Mouse (Mus musculus) thymus, adult 2 months (tissue): ENCODE measurements around the gene Ifna1. TPM values are rescaled to one million over a fixed set of nuclear protein-coding genes. Genes with fewer than 3 reads are reported as not detected.

ENCODE experiments used
- DNase-seq: peaks from one replicate; pipeline ENCODE4 v3.0.0; 2021
- H3K27ac ChIP-seq: fragments of 200-500 bp; 2 replicates; pipeline ENCODE4 v1.5.1; 2012; ENCODE audit warnings: low read length, control low read depth; ENCODE audit not compliant: control insufficient read depth, insufficient read depth
- H3K27me3 ChIP-seq: fragments of 200-500 bp; 2 replicates; pipeline ENCODE4 v1.6.1; 2012; ENCODE audit warnings: mild to moderate bottlenecking, low read length, moderate library complexity, mixed read lengths; ENCODE audit not compliant: control insufficient read depth, insufficient read depth
- H3K36me3 ChIP-seq: fragments of 200-500 bp; 2 replicates; pipeline ENCODE4 v1.6.1; 2012; ENCODE audit warnings: mild to moderate bottlenecking, low read length, moderate library complexity; ENCODE audit not compliant: control insufficient read depth, insufficient read depth
- H3K4me1 ChIP-seq: fragments of 200-500 bp; replicated peaks from 2 replicates; pipeline ENCODE4 v1.6.1; 2012; ENCODE audit warnings: low read length; ENCODE audit not compliant: control insufficient read depth, insufficient read depth
- H3K4me3 ChIP-seq: fragments of 200-500 bp; 2 replicates; pipeline ENCODE4 v1.5.1; 2012; ENCODE audit warnings: mild to moderate bottlenecking, low read length, control low read depth, moderate library complexity; ENCODE audit not compliant: control insufficient read depth, insufficient read depth
- CTCF ChIP-seq: fragments of 200-500 bp; IDR thresholded peaks from 2 replicates; pipeline ENCODE4 v1.5.1; 2012; ENCODE audit warnings: mild to moderate bottlenecking, control low read depth, low read length, moderate library complexity, borderline replicate concordance; ENCODE audit not compliant: control insufficient read depth, poor library complexity, insufficient read depth; ENCODE audit errors: extremely low read depth
- POLR2A ChIP-seq: fragments of 200-500 bp; IDR thresholded peaks from 2 replicates; pipeline ENCODE4 v1.6.1; 2012; ENCODE audit warnings: mild to moderate bottlenecking, low read length, control low read depth, moderate library complexity; ENCODE audit not compliant: control insufficient read depth, poor library complexity, insufficient read depth; ENCODE audit errors: extremely low read depth
- WGBS: fragments of 180-500 bp; shearing (Covaris S2); methylation state at CpG from one replicate; pipeline ENCODE4 v1.1.7; 2018; 5-methylcytosine and 5-hydroxymethylcytosine counted together
- polyA plus RNA-seq: library from polyadenylated mRNA; depleted of rRNA; stranded (reverse); fragments of >200 nt; gene quantifications from 2 replicates; pipeline ENCODE4 v1.2.3, GENCODE M21; 2012

Gene Ifna1
- polyA plus RNA-seq, 1 experiment: not detected

- H3K27ac ChIP-seq: no peak overlapping the region
- TF ChIP-seq POLR2A (no peak), CTCF (no peak)
These were observed 13.4 kb downstream of the Ifna1 start for GRCm38 (mm10) chr4:88863309-88863708.

GRCm38 (mm10) chr4:88864599-88864998 lies 14.7 kb downstream of the Ifna1 start:
- H3K27me3 ChIP-seq: no peaks in the 10 kb centered on the region
- peak overlapping the region; percentile 78 for H3K27ac ChIP-seq
- TF ChIP-seq CTCF (no peak), POLR2A (no peak)
- no peaks in the 10 kb centered on the region for H3K36me3 ChIP-seq
- DNase-seq: peak; percentile 65
- peaks cover 7% of the 10 kb centered on the region for H3K4me1 ChIP-seq
- peak overlapping the region; percentile 44 for H3K4me3 ChIP-seq
- WGBS: 4% methylated on average over 9 of the region's 9 CpGs

More at GRCm38 (mm10) chr4:88863309-88863708, 13.4 kb downstream of the Ifna1 start:
- Histone ChIP-seq H3K27me3 (no peaks in the 10 kb centered on the region), H3K4me1 (peaks cover 7% of the 10 kb centered on the region), H3K36me3 (no peaks in the 10 kb centered on the region), H3K4me3 (no peak overlapping the region)
- WGBS: 40% methylated on average over 7 of the region's 7 CpGs
- DNase-seq: no peak

GRCm38 (mm10) chr4:88865011-88865569 lies 15.2 kb downstream of the Ifna1 start:
- no peak overlapping the region for H3K4me3 ChIP-seq
- DNase-seq: no peak
- H3K27ac ChIP-seq: peak overlapping the region; percentile 65
- TF ChIP-seq CTCF: no peak
- no peak for TF ChIP-seq POLR2A
- H3K36me3 ChIP-seq: no peaks in the 10 kb centered on the region
- WGBS: 6% methylated on average over 6 of the region's 6 CpGs
- H3K4me1 ChIP-seq: peaks cover 7% of the 10 kb centered on the region
- H3K27me3 ChIP-seq: no peaks in the 10 kb centered on the region

GRCm38 (mm10) chr4:88867366-88867925 lies 17.6 kb downstream of the Ifna1 start:
- 2% methylated on average over 8 of the region's 8 CpGs for WGBS
- no peak overlapping the region for H3K27ac ChIP-seq
- TF ChIP-seq CTCF (peak; percentile 85; the same call in 1 of the 2 replicates), POLR2A (no peak)
- H3K27me3 ChIP-seq: no peaks in the 10 kb centered on the region
- no peak overlapping the region; the same call in 1 of the 2 replicates for H3K4me3 ChIP-seq
- no peaks in the 10 kb centered on the region for H3K36me3 ChIP-seq
- DNase-seq: peak; percentile 87
- H3K4me1 ChIP-seq: peaks cover 7% of the 10 kb centered on the region

GRCm38 (mm10) chr4:88867926-88868911 lies 18.3 kb downstream of the Ifna1 start:
- peak overlapping the region; percentile 67 for H3K27ac ChIP-seq
- 9% methylated on average over 31 of the region's 31 CpGs for WGBS

GRCm38 (mm10) chr4:88872691-88873090 lies 22.8 kb downstream of the Ifna1 start:
- 0% methylated on average over 2 of the region's 2 CpGs for WGBS
- no peaks in the 10 kb centered on the region for H3K27me3 ChIP-seq
- no peak overlapping the region for H3K4me3 ChIP-seq
- no peaks in the 10 kb centered on the region for H3K36me3 ChIP-seq
- DNase-seq: peak; percentile 26
- TF ChIP-seq CTCF: no peak
- TF ChIP-seq POLR2A: no peak
- no peaks in the 10 kb centered on the region for H3K4me1 ChIP-seq
- H3K27ac ChIP-seq: no peak overlapping the region

More at GRCm38 (mm10) chr4:88867926-88868911, 18.3 kb downstream of the Ifna1 start:
- DNase-seq: peak; percentile 64
- Histone ChIP-seq H3K36me3 (no peaks in the 10 kb centered on the region), H3K4me3 (peak overlapping the region; percentile 93), H3K27me3 (no peaks in the 10 kb centered on the region), H3K4me1 (peaks cover 7% of the 10 kb centered on the region)
- TF ChIP-seq POLR2A (0 out of 2 replicates have a peak, but pooled peaks have one; percentile 37), CTCF (no peak)
